Mouse (Mus musculus) naive thymus-derived CD4-positive, alpha-beta T cell, adult 2 months (primary cell): ENCODE results near the gene Eef1g.
"Not testable (repeated sequence)": the region's sequence is repeated elsewhere in the genome, so short reads cannot be mapped to it uniquely, and the experiment has no call there.

Source experiments
- DNase-seq: peaks from one replicate; pipeline ENCODE4 v3.0.0-alpha.2; 2011; ENCODE audit warnings: low read depth

Eef1g gene

DNA sequence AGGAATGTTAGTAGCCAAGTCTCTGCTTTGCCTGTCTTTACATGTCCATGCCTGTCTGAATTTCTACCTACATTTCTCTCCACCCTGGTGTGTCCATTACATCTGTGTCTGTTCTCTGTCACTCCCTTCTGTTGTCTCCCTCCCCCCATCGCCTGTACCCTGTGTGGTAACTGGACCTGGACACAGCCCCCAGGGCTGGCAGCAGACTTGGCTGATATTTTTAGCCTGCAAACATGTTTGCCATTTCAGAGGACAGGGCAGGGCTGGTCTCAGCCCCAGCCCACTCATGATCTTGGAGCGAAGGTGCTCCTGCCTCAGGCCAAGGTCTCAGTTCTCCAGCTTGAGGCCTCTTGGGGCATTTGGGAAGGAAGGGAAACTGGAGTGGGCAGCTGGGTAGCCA is 21.0 kb downstream of the Eef1g start:
- no peak for DNase-seq

GRCm38 (mm10) chr19:8988346-8989065 is 21.7 kb downstream of the Eef1g start:
- no peak for DNase-seq

GRCm38 (mm10) chr19:8989066-8989566 is 22.3 kb downstream of the Eef1g start, which contains the start of gene Ahnak:
TSS of gene Ahnak (plus strand) at chr19:8989284.
- DNase-seq, result peak; percentile 61

GRCm38 (mm10) chr19:8989567-8990431 is 23.0 kb downstream of the Eef1g start:
- DNase-seq, result peak; percentile 70

DNA sequence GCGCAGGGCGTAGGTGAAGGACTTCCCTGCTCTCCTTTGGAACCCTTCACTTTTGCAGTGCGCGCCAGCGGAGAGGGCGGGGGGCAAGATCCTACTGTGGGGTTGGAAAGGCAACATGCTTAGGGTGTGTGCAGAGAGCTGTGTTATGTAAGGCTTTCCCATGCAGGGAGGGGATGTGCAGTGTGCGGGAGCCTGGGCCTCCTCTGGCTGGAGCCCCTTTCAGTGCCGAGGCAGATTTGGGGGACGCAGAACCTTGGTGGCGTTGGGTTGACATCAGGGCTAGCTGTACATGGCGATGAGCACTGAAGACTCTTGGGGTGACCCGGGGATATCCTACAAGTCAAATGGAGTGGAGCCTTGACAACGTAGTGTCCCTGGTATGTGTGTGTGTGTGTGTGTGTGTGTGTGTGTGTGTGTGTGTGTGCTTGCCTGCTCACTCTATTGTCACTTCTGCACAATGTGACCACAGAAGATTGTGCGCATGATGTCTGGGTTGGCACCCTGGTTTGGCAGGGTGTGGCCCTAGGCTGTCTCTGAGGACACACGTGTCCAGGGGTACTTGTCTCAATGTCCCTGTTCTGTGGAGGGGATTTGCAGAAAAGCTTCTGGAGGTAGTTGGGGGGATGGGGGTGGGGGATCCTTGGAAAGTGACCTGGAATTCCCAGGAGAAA is 23.7 kb downstream of the Eef1g start:
- peak; percentile 56 for DNase-seq

DNA sequence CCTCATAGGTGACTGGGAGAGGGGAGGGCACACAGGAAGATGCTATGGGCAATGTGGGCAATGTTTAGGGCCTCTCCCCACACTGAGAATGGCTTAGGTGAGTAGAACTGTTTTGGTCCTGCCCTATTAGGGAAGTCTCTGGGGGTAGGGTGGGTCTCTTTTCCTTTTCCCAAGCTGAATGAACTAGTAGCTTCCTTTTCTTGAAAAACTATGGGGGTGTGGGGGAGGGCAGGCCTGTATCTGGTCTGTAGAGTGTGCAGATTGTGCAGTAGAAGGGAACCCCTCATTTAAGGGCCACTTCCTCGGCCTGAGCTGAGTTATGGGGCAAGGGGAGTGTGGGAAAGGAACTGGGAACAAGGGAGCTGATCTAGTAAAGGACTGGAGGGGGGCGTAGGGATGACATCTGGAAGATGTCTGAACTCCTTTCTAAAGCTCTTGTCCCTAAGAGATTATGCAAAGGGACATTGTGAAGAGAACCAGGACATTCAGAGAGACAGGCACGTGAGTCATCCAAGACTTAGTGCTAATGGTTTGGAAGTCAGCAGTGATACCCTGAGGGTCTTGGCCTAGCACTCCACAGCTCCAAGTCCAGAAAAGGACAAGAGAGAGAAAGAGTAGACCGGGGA is 24.5 kb downstream of the Eef1g start:
- peak; percentile 35 for DNase-seq

DNA sequence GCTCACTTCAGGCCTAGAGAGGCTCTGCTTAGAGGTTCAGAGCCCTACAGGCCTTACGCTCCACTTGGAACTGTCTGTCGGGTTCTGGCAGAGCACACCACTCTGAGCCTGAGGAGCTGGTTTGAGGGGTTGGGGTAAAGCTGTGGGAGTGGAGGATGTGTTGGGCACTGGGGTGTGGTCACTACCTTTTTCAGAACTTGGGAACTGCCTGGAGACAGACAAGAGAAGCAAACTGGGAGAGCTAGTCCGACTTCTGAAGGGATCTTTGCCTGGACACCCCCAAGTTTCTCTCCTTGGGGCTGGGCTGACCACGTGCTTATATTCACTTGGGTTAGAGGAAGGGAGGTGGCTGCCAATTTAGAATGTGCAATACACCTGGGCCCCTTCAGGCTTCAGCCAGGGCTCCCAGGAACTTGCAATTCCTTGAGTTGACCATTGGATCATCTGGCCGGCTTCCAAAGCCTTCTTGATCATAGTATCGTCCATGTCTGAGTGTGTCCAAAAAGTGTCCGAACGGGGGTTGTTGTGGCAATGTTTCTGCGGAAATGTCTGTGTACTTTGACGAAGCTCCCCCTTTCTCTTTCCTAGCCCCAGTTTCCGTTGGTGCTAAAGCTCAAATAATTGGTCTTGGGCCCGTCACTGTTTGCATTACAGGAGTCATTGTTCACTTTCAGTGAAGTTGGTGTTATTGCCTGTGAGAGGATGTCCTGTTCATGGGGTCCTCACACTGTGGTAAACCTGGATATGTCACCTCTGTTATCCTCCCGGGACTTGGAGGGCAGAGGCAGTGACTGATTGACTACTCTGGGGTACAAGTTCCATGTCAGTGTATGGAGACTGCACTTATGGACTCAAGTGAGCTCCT is 25.3 kb downstream of the Eef1g start:
- DNase-seq, result peak; percentile 24

GRCm38 (mm10) chr19:8992769-8993624 is 26.2 kb downstream of the Eef1g start:
- peak; percentile 87 for DNase-seq

DNA sequence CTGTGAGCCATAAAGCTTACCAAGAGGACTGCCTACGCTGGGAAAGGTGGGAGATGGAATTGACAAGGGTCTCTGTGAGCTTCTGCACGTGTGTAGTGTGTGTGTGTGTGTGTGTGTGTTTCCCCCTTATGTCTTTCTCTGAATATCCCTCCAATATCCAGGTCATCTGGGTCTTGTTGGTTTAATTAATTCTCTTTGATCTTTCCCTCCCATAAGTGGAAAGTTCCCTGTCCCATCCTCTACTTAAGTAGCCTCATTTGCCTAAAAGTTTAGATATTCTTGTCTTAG is 26.7 kb downstream of the Eef1g start:
- no peak for DNase-seq

DNA sequence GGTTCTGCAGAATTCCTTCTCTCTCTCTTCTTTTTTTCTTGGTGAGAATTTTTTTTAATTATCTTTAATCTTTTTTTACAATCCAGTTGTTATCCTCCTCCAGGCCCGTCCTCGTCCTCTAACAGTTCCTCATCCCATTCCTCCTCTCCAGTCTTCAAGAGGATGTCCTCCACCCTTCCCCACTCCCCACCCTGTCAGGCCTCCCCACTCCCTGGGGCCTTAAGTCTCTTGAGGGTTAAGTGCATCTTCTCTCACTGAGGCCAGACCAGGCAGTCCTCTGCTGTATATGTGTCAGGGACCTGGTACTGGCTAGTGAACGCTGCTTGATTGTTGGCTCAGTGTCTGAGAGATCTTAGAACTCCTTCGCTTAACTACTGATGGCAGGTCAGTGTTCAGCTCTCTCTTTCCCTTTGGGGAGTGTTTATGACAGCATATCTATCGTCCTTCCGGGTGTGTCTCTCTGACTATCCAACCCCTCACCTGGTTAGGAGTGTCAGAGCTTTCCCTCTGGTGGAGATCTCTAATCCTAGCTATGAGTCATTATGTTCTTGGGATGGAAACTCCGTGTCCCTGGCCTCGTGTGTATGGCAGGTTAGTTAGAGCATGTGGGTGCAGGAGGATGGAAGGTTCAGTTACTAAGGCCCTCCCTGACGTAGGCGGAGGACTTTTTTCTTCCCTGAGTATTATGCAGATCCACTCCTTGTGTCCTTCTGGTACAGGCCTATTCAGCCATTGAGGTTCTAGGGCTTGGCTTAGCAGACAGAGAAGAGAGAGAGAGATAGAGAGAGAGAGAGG is 28.2 kb downstream of the Eef1g start:
- DNase-seq, result no peak

DNA sequence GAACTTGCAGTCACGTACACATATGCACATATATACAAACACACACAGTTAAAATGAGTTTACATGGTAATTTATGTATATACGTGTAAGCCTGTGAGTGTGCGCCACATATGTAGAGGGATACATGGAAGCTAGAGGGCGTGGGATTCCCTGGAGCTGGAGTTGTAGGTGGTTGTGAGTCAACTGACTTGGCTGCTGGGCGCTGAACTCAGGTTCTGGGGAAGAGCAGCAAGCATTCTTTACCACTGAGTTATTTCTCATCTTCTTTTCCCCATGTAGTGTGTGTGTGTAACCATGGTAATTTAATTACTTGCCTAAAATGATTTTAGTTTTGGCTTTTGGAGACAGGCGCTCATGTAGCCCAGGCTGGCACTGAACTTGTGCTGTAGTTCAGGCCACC is 29.8 kb downstream of the Eef1g start:
- no peak for DNase-seq

DNA sequence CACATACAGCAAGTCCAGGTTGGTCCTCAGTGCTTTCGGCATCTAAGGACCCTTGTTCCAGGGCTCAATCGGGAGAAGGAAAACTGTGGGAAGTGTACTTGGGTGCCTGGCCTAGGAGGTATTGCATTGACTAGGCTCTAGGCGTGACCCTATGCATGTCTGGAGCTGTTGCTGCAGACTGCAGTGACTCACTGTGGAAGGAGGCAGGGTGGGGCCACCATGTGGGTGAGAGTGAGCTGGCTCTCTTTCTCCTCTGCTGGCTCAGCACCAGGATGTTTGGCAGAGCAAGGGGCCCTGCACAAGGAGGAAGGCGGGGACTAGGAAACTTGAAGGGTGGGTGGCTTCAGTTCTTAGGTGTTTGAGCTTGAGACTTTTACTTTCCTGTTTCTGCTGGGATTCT is 30.7 kb downstream of the Eef1g start:
- peak; percentile 88 for DNase-seq

DNA sequence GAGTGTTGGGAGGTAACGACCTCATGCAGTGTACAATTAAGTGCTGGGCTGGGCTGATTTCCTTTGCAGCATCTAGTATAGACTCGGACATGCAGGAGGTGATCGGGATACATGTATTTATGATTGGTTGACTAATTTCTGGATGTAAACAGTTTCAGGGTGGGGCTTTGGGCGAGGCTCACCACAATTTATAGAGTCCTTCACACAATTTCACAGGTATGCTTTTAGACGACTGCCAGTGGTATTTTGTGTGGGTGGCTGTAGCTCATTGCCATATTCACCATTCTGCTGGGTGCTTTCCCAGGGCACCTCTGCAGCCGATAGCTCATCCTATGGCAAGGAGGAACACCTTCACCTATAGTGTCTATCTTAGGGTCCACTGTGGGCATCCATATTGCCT is 31.7 kb downstream of the Eef1g start:
- no peak for DNase-seq

DNA sequence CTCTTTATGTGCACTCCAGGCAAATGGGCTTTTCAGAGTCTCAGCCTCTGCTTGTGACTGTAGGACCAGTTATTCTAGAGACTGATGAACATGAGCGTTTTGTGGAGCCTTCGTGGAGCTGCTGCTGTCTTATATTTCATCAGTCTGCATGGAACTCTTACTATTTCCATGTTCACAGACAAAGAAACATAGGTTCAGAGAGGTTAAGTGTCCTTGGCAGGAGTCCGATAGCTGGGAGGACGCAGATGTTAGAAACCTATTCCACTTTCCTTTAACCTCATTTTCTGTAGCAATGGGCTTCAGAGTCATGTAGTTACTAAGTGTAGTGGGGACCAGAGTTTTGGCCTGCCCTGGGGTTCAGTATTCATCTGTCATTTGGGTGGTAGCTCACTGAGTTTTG is 32.4 kb downstream of the Eef1g start:
- no peak for DNase-seq

DNA sequence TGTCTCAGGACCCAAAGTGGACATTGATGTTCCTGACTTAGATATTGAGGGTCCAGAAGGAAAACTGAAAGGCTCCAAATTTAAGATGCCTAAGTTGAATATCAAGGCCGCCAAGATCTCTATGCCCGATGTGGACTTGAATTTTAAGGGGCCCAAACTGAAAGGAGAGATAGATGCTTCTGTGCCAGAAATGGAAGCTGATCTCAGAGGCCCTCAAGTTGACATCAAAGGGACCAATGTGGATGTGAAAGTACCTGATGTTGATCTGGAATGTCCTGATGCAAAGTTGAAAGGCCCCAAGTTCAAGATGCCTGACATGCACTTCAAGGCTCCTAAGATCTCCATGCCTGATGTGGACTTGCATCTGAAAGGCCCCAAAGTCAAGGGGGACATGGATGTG is 40.1 kb downstream of the Eef1g start:
- DNase-seq, result not testable (repeated sequence)

GRCm38 (mm10) chr19:9019298-9019697 is 52.5 kb downstream of the Eef1g start:
- DNase-seq, result no peak

GRCm38 (mm10) chr19:9023021-9023778 is 56.4 kb downstream of the Eef1g start:
- DNase-seq, result no peak

DNA sequence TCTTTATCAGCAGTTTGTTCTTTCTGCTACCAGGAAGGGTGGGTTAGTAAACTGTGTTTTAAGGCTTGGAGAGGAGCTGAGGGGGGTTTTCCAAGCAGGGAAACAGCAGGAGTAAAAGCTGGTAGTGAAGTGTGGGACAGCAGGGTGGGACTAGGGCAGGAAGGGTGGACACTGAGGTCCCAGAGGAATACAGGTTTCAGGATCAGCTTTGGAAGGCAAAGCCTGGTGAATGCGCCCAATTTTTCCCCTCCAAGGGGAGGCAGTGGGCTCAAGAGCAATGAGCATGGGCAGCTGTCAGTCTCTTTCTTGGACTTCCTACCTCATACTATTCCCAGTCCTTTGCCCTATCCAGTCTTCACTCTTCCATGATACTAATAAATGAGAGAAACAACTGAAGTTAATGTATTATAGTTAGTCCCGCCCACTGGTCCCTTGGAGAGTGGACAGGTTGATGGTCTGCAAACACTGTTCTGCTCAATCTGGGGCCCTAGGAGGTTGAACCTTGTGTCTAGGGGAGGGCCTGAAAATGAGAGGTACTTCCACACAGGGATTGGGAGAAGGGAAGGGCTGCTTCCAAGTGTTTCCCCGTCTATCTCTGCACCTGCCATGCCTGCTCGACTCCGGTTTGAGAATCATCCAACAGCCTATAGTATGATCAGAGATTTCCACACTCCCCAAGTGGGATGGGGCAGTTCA is 58.9 kb downstream of the Eef1g start:
- DNase-seq, result no peak
